Mouse (Mus musculus) cerebellum, adult 11 months (tissue): ENCODE measurements around the gene Med26.

ENCODE experiments used
- DNase-seq: peaks from one replicate; pipeline ENCODE4 v3.0.0; 2022

Med26 gene

DNA sequence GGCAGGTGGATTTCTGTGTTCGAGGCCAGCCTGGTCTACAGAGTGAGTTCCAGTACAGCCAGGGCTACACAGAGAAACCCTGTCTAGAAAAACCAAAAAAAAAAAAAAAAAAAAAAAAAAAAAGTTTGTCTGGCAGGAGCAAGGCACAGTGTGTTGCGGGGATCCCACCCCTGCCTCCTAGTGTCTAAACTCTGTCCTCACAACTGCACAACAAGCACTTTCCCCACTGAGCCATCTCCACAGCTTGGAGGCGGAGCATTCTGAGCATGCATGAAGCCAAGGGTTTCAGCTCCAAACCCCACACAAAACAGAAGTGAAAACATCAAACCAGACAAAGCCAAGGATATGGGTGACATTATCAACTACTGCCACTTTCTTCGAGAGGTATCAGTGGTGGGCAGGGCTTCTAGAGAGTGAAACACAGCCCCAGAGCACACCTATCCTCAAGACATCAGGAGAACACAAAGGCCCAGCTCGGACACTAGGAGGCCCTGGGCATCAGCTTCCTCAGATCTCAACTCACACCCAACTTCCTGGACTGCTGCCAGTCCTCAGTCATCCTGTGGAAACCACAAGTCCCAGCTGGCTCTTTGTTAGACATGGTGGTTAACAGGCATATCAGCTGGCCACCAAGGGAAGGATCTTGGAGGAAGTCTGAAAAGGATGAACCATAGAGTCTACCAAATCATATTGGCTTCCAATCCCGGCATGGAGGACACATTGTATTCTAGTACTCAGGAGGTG, 62.4 kb downstream of the Med26 start:
- no peak for DNase-seq

GRCm38 (mm10) chr8:72474826-72475546, 73.1 kb downstream of the Med26 start, which contains the start of gene Cherp:
TSS of gene Cherp (minus strand) at chr8:72475226.
- DNase-seq, result peak; percentile 97

- no peak for DNase-seq
Observed at GRCm38 (mm10) chr8:72470684-72471083, 77.4 kb downstream of the Med26 start.

GRCm38 (mm10) chr8:72469984-72470383, 78.1 kb downstream of the Med26 start:
- no peak for DNase-seq

DNA sequence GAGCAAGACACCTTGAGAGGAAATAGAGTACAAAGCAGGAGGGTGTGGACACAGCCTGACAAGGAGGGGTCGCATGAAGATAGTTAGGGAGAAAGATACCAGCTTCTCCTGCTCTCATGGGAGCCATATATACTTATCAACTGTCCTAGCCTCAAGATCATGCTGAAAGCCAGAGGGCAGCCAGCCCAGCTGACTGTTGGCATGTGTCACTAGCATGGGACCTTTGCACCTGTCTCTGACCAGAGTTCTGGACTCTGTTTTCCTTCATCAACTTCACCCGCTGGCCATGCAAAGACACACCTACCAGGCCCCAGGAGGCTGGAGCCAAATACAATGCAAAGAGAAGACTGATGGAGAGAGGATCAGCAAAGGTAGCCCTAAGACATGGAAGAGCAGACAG, 78.8 kb downstream of the Med26 start:
- DNase-seq, result no peak

DNA sequence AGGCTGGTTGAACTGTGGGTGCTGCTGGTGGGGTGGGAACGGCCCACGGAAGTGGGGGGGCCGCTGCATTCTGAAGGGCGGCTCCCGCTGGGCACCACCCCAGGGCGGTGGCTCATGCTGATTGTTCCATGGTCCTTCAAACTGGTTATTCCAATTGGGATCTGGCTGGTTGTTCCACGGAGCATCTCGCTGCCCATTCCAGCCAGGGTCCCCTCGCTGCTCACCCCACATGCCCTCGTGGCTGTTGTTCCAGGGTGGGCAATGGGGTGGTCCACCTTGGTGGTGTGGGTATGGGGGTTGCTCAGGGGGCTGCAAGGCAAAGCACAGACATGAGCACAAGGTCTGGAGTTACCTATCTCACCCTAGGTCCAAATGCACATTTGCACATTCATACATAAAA, 83.9 kb downstream of the Med26 start:
- no peak for DNase-seq

DNA sequence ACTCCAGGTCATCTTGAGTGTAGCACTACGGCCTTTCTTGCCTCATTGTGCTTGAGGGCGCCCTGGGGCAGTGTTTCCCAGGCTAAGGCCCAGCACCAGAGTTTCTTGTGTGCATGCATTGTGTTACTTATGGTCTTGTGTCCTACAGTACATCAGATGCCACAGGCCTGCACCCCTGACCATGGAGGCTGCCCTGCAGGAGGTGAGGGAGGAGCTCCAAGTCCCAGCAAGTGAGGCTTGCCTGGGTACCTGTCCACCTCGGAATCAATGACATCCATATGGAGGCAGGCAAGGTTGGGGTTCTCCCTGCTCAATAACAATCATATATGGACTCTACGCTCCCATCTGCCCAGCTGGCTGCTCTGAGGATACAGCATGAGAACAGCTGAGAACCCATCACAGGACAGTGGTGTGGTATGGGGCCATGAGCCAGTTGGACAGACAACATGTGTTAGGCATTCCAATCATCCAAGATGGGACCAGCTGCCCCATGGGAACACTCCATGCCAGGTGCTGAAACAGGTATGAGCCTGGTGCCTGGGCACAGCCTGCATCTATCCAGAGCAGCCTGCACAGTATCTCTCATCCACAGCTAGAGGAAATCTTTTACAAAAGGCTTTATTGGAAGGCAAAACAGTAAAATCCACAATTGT, 88.1 kb downstream of the Med26 start:
- DNase-seq, result no peak

DNA sequence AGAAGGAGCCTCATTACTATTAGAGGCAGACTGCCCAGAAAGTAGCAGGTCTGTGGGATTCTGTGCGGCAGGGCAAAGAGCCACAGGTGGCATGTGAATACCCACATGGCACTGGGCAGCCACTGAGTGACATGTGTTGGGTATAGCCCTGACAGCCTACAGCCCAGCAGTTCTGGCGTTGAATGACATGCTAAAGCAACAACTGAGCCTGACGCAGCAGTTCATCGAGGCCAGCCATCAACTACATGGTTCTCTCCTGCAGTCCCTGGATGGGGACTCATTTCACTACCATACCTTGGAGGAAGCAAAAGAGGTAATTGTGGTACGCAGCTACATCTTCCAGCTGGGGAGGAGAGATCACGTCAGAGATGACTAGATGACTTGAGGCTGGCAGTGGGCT, 89.6 kb downstream of the Med26 start:
- no peak for DNase-seq

DNA sequence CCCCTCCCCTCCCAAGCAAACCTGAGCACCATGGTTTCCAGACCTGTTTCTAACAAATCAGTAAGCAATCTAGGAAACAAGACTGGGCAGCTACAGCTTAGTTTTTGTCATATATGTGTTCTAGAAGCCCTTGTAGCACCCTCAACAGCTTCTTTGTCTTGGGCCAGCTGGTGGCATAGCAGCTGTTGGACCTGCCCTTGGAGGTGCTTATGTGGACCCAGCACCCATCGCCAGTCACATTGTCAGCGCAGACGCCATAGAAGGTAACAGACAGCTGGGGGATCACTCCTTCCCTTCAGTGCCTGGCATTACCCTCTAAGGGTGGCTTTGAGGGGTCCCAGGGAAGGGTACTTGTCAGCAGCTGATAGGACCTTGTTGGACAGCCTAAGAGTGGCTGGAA, 90.3 kb downstream of the Med26 start:
- no peak for DNase-seq

GRCm38 (mm10) chr8:72455317-72455716, 92.8 kb downstream of the Med26 start:
- no peak for DNase-seq

- DNase-seq, result no peak
Observed at GRCm38 (mm10) chr8:72453904-72454303, 94.2 kb downstream of the Med26 start.

- DNase-seq, result no peak
Observed at GRCm38 (mm10) chr8:72451516-72451915, 96.6 kb downstream of the Med26 start.

GRCm38 (mm10) chr8:72445071-72445470, 103.0 kb downstream of the Med26 start:
- DNase-seq, result no peak
